Mouse (Mus musculus): ENCODE results near the gene Tarsl2.

- TF ChIP-seq CTCF (IDR thresholded peaks at IDR 0.05) = peak; percentile 64
- no peak for TF ChIP-seq EP300 (IDR thresholded peaks at IDR 0.05; ENCODE audit: insufficient read depth, low read depth, low read length)
Observed at GRCm38 (mm10) chr7:65644643-65645351, at the start of gene Tarsl2.

All from heart, adult 2 months (tissue).